Mouse (Mus musculus): ENCODE measurements at regions not wholly inside any gene's neighbourhood (a gene's known extent, or its start where the extent isn't known, plus 50 kb on each side); places are given as distances from the start of the nearest gene placed in this dataset.

DNA sequence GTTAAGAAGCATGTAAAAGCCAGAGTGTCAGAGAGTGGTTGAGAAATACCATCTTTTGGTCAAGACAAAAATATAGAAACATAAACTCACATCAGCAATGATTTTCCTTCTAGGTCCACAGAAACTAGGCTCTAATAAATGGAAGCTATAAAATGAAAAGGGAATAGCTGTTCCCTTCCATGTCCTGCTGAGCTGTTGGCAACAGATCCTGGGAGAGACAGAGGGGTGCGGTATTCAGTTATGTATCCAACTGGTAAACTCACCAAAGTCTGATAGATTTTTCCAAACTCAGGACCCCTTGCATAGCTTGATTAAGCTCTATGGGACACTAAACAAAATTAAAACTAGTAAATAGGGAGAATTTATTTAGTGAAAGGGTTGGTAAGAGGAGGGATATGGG lies 907.2 kb upstream of the Cdh8 start:
- WGBS, result 87% methylated on average over 1 of the region's 1 CpGs
- DNase-seq (ENCODE audit: low spot score) (no peak), ATAC-seq (ENCODE audit: low FRiP score) (no peak)
- Histone ChIP-seq H3K4me2 (ENCODE audit: low read depth, low read length, poor library complexity, severe bottlenecking) (no peak overlapping the region), H3K9me3 (ENCODE audit: low read length) (no peaks in the 10 kb centered on the region), H3K36me3 (ENCODE audit: insufficient read depth, low read length) (no peaks in the 10 kb centered on the region), H3K4me3 (ENCODE audit: low read depth, low read length) (no peak overlapping the region), H3K27me3 (ENCODE audit: insufficient read depth, low read length) (no peaks in the 10 kb centered on the region), H3K9ac (replicated peaks; ENCODE audit: low read length, poor library complexity, severe bottlenecking) (no peak overlapping the region), H3K27ac (ENCODE audit: low read depth, low read length) (no peak overlapping the region), H3K4me1 (ENCODE audit: insufficient read depth, low read length) (no peaks in the 10 kb centered on the region)
- TF ChIP-seq CTCF (IDR thresholded peaks at IDR 0.05), result no peak

DNA sequence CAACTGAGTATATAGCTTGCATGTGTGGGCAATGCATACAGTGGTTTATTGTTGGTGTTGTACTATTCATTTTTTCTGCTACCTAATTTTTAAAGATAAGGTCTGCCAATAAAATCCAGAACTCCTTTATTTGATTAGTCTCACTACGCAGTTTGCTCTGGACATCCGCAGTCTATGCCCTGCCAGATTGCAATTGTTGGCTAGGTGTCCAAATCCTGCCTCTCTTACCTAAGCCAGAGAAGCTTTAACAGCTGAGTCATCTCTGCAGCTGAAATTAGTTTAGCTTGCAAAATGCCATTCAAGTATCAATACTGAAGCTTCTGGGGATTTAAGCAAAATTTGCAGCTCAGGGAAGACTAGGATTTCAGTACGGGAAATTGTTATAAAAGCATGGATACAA lies 881.9 kb upstream of the Cdh8 start:
- Histone ChIP-seq H3K4me2 (ENCODE audit: low read depth, low read length, poor library complexity, severe bottlenecking) (no peak overlapping the region), H3K4me3 (ENCODE audit: low read depth, low read length) (no peak overlapping the region), H3K27ac (ENCODE audit: low read depth, low read length) (no peak overlapping the region), H3K4me1 (ENCODE audit: insufficient read depth, low read length) (no peaks in the 10 kb centered on the region), H3K9me3 (ENCODE audit: low read length) (no peaks in the 10 kb centered on the region), H3K36me3 (ENCODE audit: insufficient read depth, low read length) (no peaks in the 10 kb centered on the region), H3K9ac (replicated peaks; ENCODE audit: low read length, poor library complexity, severe bottlenecking) (no peak overlapping the region), H3K27me3 (ENCODE audit: insufficient read depth, low read length) (no peaks in the 10 kb centered on the region)
- no peak for TF ChIP-seq CTCF (IDR thresholded peaks at IDR 0.05)
- DNase-seq (ENCODE audit: low spot score) (peak; percentile 8), ATAC-seq (ENCODE audit: low FRiP score) (no peak)
- 86% methylated on average over 3 of the region's 3 CpGs for WGBS

DNA sequence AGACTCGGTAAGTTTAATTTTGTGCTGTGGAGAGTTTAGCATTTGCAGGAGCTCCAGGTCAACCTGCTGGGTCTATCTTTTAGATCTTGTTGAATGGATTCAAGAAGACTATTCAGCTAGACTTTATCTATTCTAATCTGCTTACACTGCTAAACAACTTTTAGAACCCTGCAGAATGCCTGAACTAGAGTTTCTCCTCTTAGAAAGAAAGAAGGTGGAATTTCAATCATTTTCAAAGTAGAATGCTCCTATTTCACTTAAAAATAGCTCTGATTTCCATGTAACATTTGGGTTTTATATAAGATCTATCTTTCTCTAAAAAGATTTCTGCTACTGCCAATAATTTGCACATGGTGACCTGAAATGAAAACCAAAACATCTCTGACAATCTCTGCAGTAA lies 876.3 kb upstream of the Cdh8 start:
- WGBS, result 39% methylated on average over 1 of the region's 1 CpGs
- Histone ChIP-seq H3K27me3 (ENCODE audit: insufficient read depth, low read length) (no peaks in the 10 kb centered on the region), H3K9ac (replicated peaks; ENCODE audit: low read length, poor library complexity, severe bottlenecking) (no peak overlapping the region), H3K4me2 (ENCODE audit: low read depth, low read length, poor library complexity, severe bottlenecking) (no peak overlapping the region), H3K9me3 (ENCODE audit: low read length) (no peaks in the 10 kb centered on the region), H3K36me3 (ENCODE audit: insufficient read depth, low read length) (no peaks in the 10 kb centered on the region), H3K27ac (ENCODE audit: low read depth, low read length) (no peak overlapping the region), H3K4me1 (ENCODE audit: insufficient read depth, low read length) (no peaks in the 10 kb centered on the region), H3K4me3 (ENCODE audit: low read depth, low read length) (no peak overlapping the region)
- TF ChIP-seq CTCF (IDR thresholded peaks at IDR 0.05), result no peak
- no peak for ATAC-seq (ENCODE audit: low FRiP score)
- DNase-seq (ENCODE audit: low spot score), result no peak

DNA sequence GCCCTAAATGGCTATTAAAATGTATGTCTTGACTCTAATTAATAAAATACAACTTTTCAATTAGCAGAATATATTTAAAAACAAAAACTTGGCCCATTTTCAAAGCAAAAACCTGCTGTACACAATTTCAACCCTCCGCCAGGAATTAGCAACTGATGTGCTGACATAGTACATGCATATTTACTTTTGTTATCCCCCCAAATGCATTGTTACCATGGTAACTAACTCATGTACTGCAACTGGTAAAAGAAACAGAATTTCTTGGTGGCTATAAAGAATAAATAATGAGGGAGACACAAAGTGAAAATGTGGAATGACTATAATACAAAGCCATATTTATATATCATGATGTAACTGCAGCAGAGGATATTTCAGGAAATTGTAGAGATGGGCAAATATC lies 875.7 kb upstream of the Cdh8 start:
- peak; percentile 21 for DNase-seq (ENCODE audit: low spot score)
- H3K4me2 ChIP-seq (ENCODE audit: low read depth, low read length, poor library complexity, severe bottlenecking), result no peak overlapping the region
- H3K9me3 ChIP-seq (ENCODE audit: low read length), result no peaks in the 10 kb centered on the region
- H3K27me3 ChIP-seq (ENCODE audit: insufficient read depth, low read length), result no peaks in the 10 kb centered on the region
- no peak overlapping the region for H3K4me3 ChIP-seq (ENCODE audit: low read depth, low read length)
- TF ChIP-seq CTCF (IDR thresholded peaks at IDR 0.05), result no peak
- H3K4me1 ChIP-seq (ENCODE audit: insufficient read depth, low read length), result no peaks in the 10 kb centered on the region
- no peaks in the 10 kb centered on the region for H3K36me3 ChIP-seq (ENCODE audit: insufficient read depth, low read length)
- no peak overlapping the region for H3K9ac ChIP-seq (replicated peaks; ENCODE audit: low read length, poor library complexity, severe bottlenecking)
- no peak for ATAC-seq (ENCODE audit: low FRiP score)
- WGBS, result 29% methylated on average over 1 of the region's 1 CpGs
- H3K27ac ChIP-seq (ENCODE audit: low read depth, low read length), result no peak overlapping the region
